Mouse (Mus musculus): Measurements from ENCODE around the gene Mrpl58. TPM values are rescaled to one million over a fixed set of nuclear protein-coding genes. Genes with fewer than 3 reads are reported as not detected.
"Not testable (repeated sequence)": the region's sequence is repeated elsewhere in the genome, so short reads cannot be mapped to it uniquely, and the experiment has no call there.

Mrpl58 gene
- polyA plus RNA-seq, 1 experiment from 2014 or later, result 253 TPM

- peaks cover 14% of the 10 kb centered on the region for H3K4me1 ChIP-seq (replicated peaks)
- WGBS, result 91% methylated on average over 6 of the region's 6 CpGs
- not testable (repeated sequence) for H3K27ac ChIP-seq; DNase-seq (ENCODE audit: low spot score); H3K36me3 ChIP-seq; H3K9me3 ChIP-seq; H3K27me3 ChIP-seq (ENCODE audit: insufficient read depth, poor library complexity, severe bottlenecking); H3K4me3 ChIP-seq
These were observed 51.3 kb downstream of the Mrpl58 start for GRCm38 (mm10) chr11:115454822-115455221.

GRCm38 (mm10) chr11:115455619-115456018, 52.1 kb downstream of the Mrpl58 start:
- WGBS, result 86% methylated on average over 15 of the region's 15 CpGs
- no peak overlapping the region for H3K27ac ChIP-seq
- H3K9me3 ChIP-seq, result no peaks in the 10 kb centered on the region
- H3K27me3 ChIP-seq (ENCODE audit: insufficient read depth, poor library complexity, severe bottlenecking), result peaks cover 2% of the 10 kb centered on the region; the same call in 1 of the 2 replicates
- no peaks in the 10 kb centered on the region for H3K36me3 ChIP-seq
- no peak for DNase-seq (ENCODE audit: low spot score)
- H3K4me3 ChIP-seq, result no peak overlapping the region
- peaks cover 14% of the 10 kb centered on the region for H3K4me1 ChIP-seq (replicated peaks)

GRCm38 (mm10) chr11:115456182-115456581, 52.6 kb downstream of the Mrpl58 start:
- Histone ChIP-seq H3K36me3 (no peaks in the 10 kb centered on the region), H3K27ac (no peak overlapping the region), H3K4me1 (replicated peaks) (peaks cover 17% of the 10 kb centered on the region), H3K9me3 (no peaks in the 10 kb centered on the region), H3K4me3 (no peak overlapping the region), H3K27me3 (ENCODE audit: insufficient read depth, poor library complexity, severe bottlenecking) (no peaks in the 10 kb centered on the region)
- DNase-seq (ENCODE audit: low spot score), result no peak
- 93% methylated on average over 5 of the region's 5 CpGs for WGBS

GRCm38 (mm10) chr11:115457405-115457804, 53.9 kb downstream of the Mrpl58 start:
- no peaks in the 10 kb centered on the region for H3K36me3 ChIP-seq
- H3K9me3 ChIP-seq, result no peaks in the 10 kb centered on the region
- H3K4me1 ChIP-seq (replicated peaks), result peaks cover 24% of the 10 kb centered on the region
- DNase-seq (ENCODE audit: low spot score), result no peak
- no peak overlapping the region for H3K4me3 ChIP-seq
- H3K27ac ChIP-seq, result 0 out of 2 replicates have a peak overlapping the region, but pooled peaks have one; percentile 23
- WGBS, result 42% methylated on average over 6 of the region's 6 CpGs
- peaks cover 7% of the 10 kb centered on the region; the same call in 1 of the 2 replicates for H3K27me3 ChIP-seq (ENCODE audit: insufficient read depth, poor library complexity, severe bottlenecking)

- Histone ChIP-seq H3K9me3 (no peaks in the 10 kb centered on the region), H3K4me3 (no peak overlapping the region), H3K27me3 (ENCODE audit: insufficient read depth, poor library complexity, severe bottlenecking) (peaks cover 12% of the 10 kb centered on the region; the same call in 1 of the 2 replicates), H3K27ac (no peak overlapping the region), H3K36me3 (no peaks in the 10 kb centered on the region), H3K4me1 (replicated peaks) (peaks cover 32% of the 10 kb centered on the region)
- no peak for DNase-seq (ENCODE audit: low spot score)
- 25% methylated on average over 8 of the region's 8 CpGs for WGBS
These were observed 57.4 kb downstream of the Mrpl58 start for GRCm38 (mm10) chr11:115460976-115461375.

GRCm38 (mm10) chr11:115461846-115462242, 58.3 kb downstream of the Mrpl58 start:
- Histone ChIP-seq H3K9me3 (no peaks in the 10 kb centered on the region), H3K4me3 (no peak overlapping the region), H3K27ac (no peak overlapping the region), H3K36me3 (no peaks in the 10 kb centered on the region), H3K27me3 (ENCODE audit: insufficient read depth, poor library complexity, severe bottlenecking) (peaks cover 12% of the 10 kb centered on the region; the same call in 1 of the 2 replicates), H3K4me1 (replicated peaks) (peaks cover 38% of the 10 kb centered on the region)
- DNase-seq (ENCODE audit: low spot score), result no peak
- 80% methylated on average over 5 of the region's 5 CpGs for WGBS

Other genes with a start within 250 kb of the Mrpl58 start
- 39.6 and 49.8 TPM in 2 replicates for gene Slc9a3r1, start 240.4 kb upstream of the Mrpl58 start, polyA plus RNA-seq (2016; fragmentation: Nextera tagmentation; extraction: Ambion mirVana)
- 6.9 and 10.6 TPM in 2 replicates for gene Tmem104, start 216.3 kb upstream of the Mrpl58 start, polyA plus RNA-seq (2016; fragmentation: Nextera tagmentation; extraction: Ambion mirVana)
- 18.7 and 24.3 TPM in 2 replicates for gene Nat9, start 215.9 kb upstream of the Mrpl58 start, polyA plus RNA-seq (2016; fragmentation: Nextera tagmentation; extraction: Ambion mirVana)
- gene Grin2c, start 136.5 kb upstream of the Mrpl58 start, polyA plus RNA-seq (2016; fragmentation: Nextera tagmentation; extraction: Ambion mirVana), result 0.14 and 0.18 TPM in 2 replicates
- 17.7 TPM in 2 replicates for gene Fdxr, start 126.7 kb upstream of the Mrpl58 start, polyA plus RNA-seq (2016; fragmentation: Nextera tagmentation; extraction: Ambion mirVana)
- 0.27 and 0.47 TPM in 2 replicates for gene Fads6, start 106.1 kb upstream of the Mrpl58 start, polyA plus RNA-seq (2016; fragmentation: Nextera tagmentation; extraction: Ambion mirVana)
- not detected in 2 replicates for gene Otop2, start 96.6 kb upstream of the Mrpl58 start, polyA plus RNA-seq (2016; fragmentation: Nextera tagmentation; extraction: Ambion mirVana)
- 0.10 TPM in 1 of 2 replicates, not detected in the other for gene Ush1g, start 81.7 kb upstream of the Mrpl58 start, polyA plus RNA-seq (2016; fragmentation: Nextera tagmentation; extraction: Ambion mirVana)
- gene Otop3, start 69.0 kb upstream of the Mrpl58 start, polyA plus RNA-seq (2016; fragmentation: Nextera tagmentation; extraction: Ambion mirVana), result 0.08 TPM in 1 of 2 replicates, not detected in the other
- 11.3 and 14.8 TPM in 2 replicates for gene Hid1, start 36.0 kb upstream of the Mrpl58 start, polyA plus RNA-seq (2016; fragmentation: Nextera tagmentation; extraction: Ambion mirVana)
- 16.1 and 21.4 TPM in 2 replicates for gene Cdr2l, start 21.8 kb upstream of the Mrpl58 start, polyA plus RNA-seq (2016; fragmentation: Nextera tagmentation; extraction: Ambion mirVana)
- gene Atp5h, start 16.2 kb downstream of the Mrpl58 start, polyA plus RNA-seq (2016; fragmentation: Nextera tagmentation; extraction: Ambion mirVana), result 878 and 961 TPM in 2 replicates
- gene Kctd2, start 16.4 kb downstream of the Mrpl58 start, polyA plus RNA-seq (2016; fragmentation: Nextera tagmentation; extraction: Ambion mirVana), result 15.0 and 20.1 TPM in 2 replicates
- 0.08 and 0.16 TPM in 2 replicates for gene Trim80, start 36.8 kb downstream of the Mrpl58 start, polyA plus RNA-seq (2016; fragmentation: Nextera tagmentation; extraction: Ambion mirVana)
- gene Slc16a5, start 58.7 kb downstream of the Mrpl58 start, polyA plus RNA-seq (2016; fragmentation: Nextera tagmentation; extraction: Ambion mirVana), result not detected in 2 replicates
- gene Armc7, start 71.9 kb downstream of the Mrpl58 start, polyA plus RNA-seq (2016; fragmentation: Nextera tagmentation; extraction: Ambion mirVana), result 8.1 and 10.8 TPM in 2 replicates
- gene Nt5c, start 88.1 kb downstream of the Mrpl58 start, polyA plus RNA-seq (2016; fragmentation: Nextera tagmentation; extraction: Ambion mirVana), result 93.3 and 98.0 TPM in 2 replicates
- 778 and 995 TPM in 2 replicates for gene Jpt1, start 110.6 kb downstream of the Mrpl58 start, polyA plus RNA-seq (2016; fragmentation: Nextera tagmentation; extraction: Ambion mirVana)
- 1,372 and 1,467 TPM in 2 replicates for gene Sumo2, start 132.5 kb downstream of the Mrpl58 start, polyA plus RNA-seq (2016; fragmentation: Nextera tagmentation; extraction: Ambion mirVana)
- 192 and 243 TPM in 2 replicates for gene Nup85, start 160.7 kb downstream of the Mrpl58 start, polyA plus RNA-seq (2016; fragmentation: Nextera tagmentation; extraction: Ambion mirVana)
- gene Mrps7, start 200.2 kb downstream of the Mrpl58 start, polyA plus RNA-seq (2016; fragmentation: Nextera tagmentation; extraction: Ambion mirVana), result 104 and 112 TPM in 2 replicates
- 35.1 and 37.6 TPM in 2 replicates for gene Gga3, start 200.3 kb downstream of the Mrpl58 start, polyA plus RNA-seq (2016; fragmentation: Nextera tagmentation; extraction: Ambion mirVana)
- 16.3 and 20.6 TPM in 2 replicates for gene Mif4gd, start 209.2 kb downstream of the Mrpl58 start, polyA plus RNA-seq (2016; fragmentation: Nextera tagmentation; extraction: Ambion mirVana)
- gene Slc25a19, start 224.5 kb downstream of the Mrpl58 start, polyA plus RNA-seq (2016; fragmentation: Nextera tagmentation; extraction: Ambion mirVana), result 23.7 and 24.7 TPM in 2 replicates